Mouse (Mus musculus) ES-Bruce4 (cell line): ENCODE results near the gene Gpr65. TPM values are rescaled to one million over a fixed set of nuclear protein-coding genes. Genes with fewer than 3 reads are reported as not detected.
"Not testable (repeated sequence)": the region's sequence is repeated elsewhere in the genome, so short reads cannot be mapped to it uniquely, and the experiment has no call there.

ENCODE experiments used
- H3K27ac ChIP-seq: 2 replicates; pipeline ENCODE4 v1.5.1; 2012; ENCODE audit warnings: low read length, inconsistent platforms; ENCODE audit not compliant: insufficient read depth
- H3K27me3 ChIP-seq: 2 replicates; pipeline ENCODE4 v1.6.1; 2012; ENCODE audit warnings: mild to moderate bottlenecking, low read length, inconsistent platforms; ENCODE audit not compliant: control insufficient read depth, poor library complexity, insufficient read depth, severe bottlenecking
- H3K36me3 ChIP-seq: 2 replicates; pipeline ENCODE4 v1.6.1; 2012; ENCODE audit warnings: inconsistent platforms, mild to moderate bottlenecking, low read length, moderate library complexity; ENCODE audit not compliant: control insufficient read depth, poor library complexity, insufficient read depth, severe bottlenecking
- H3K4me1 ChIP-seq: one replicate; pipeline ENCODE4 v1.8.1; 2011; ENCODE audit warnings: low read length; ENCODE audit not compliant: control insufficient read depth, insufficient read depth
- H3K4me3 ChIP-seq: 2 replicates; pipeline ENCODE4 v1.5.1; 2011; ENCODE audit warnings: low read depth, mild to moderate bottlenecking, low read length
- H3K9ac ChIP-seq: 2 replicates; pipeline ENCODE4 v1.6.1; 2012; ENCODE audit warnings: low read depth, mild to moderate bottlenecking, inconsistent platforms; ENCODE audit not compliant: poor library complexity, severe bottlenecking
- H3K9me3 ChIP-seq: replicated peaks from 2 replicates; pipeline ENCODE4 v1.6.1; 2012; ENCODE audit warnings: mild to moderate bottlenecking, low read length, inconsistent platforms; ENCODE audit not compliant: control insufficient read depth, poor library complexity, insufficient read depth, severe bottlenecking
- CTCF ChIP-seq: IDR thresholded peaks from one replicate; pipeline ENCODE4 v1.8.1; 2011; ENCODE audit warnings: low read depth, low read length
- EP300 ChIP-seq: IDR thresholded peaks from 2 replicates; pipeline ENCODE4 v1.6.1; 2011; ENCODE audit warnings: low read depth, low read length; ENCODE audit not compliant: insufficient read depth
- POLR2A ChIP-seq: IDR thresholded peaks from one replicate; pipeline ENCODE4 v1.8.1; 2011; ENCODE audit warnings: low read length; ENCODE audit not compliant: insufficient read depth
- polyA plus RNA-seq: library from polyadenylated mRNA; stranded (reverse); fragments of >200 nt; gene quantifications from 2 replicates; pipeline ENCODE4 v1.2.4, GENCODE M21; 2011; ENCODE audit warnings: low read depth; ENCODE audit not compliant: missing spikeins, insufficient read depth, insufficient read length

The Gpr65 gene
- not detected in 2 replicates for polyA plus RNA-seq

DNA sequence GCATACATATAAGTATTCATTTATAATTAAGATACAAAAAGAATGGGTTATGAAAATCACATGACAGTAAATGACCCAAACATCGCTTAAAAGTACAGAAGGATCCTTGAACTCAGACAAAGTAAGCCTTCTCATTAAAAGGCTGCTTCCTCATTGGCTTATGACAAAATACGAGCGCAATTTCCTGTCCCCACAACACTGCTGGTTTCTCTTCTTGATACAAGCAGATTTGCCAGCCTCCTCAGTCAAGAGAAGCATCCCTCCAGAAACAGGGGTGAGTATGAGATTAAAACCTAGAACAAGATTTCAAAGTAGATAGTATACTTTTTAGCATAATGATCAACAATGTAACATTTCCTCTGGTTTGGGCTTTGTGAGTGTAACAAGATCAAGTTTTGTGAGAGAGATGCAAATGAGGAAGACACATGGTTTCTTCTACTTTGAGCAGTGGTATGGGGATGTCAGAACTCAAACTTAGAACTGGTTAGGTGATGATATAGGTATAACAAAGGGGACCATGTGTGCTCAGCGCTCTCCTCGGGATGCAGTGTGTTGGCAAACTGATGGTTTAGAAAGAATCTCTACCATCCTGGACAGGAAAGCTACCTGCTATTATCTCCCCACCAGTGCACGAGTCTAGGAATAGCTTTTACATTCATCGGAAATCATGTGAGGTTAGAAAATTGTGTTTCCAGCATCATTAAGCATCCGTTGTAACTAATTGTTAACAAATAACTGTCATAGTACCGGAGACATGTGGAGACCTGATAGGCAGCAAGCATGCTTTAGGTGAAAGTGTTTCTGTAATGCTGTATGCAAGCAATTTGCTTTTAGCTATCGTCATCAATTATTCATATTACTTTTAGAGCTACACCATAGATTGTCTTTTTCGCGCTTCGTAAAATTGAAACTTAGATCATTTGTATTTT lies at the start of gene Gpr65:
Gene Gpr65 (plus strand): TSS at position 195 of the 929 bp plus-strand sequence.
- Histone ChIP-seq H3K9ac (no peak within 1 kb of the TSS), H3K9me3 (no peaks in the 10 kb centered on the region), H3K27ac (no peak within 1 kb of the TSS), H3K27me3 (no peaks in the 10 kb centered on the region), H3K4me1 (no peaks in the 10 kb centered on the region), H3K4me3 (no peak within 1 kb of the TSS), H3K36me3 (no peaks in the 10 kb centered on the region)
- TF ChIP-seq CTCF, result no peak
- no peak for TF ChIP-seq EP300
- no peak for TF ChIP-seq POLR2A

DNA sequence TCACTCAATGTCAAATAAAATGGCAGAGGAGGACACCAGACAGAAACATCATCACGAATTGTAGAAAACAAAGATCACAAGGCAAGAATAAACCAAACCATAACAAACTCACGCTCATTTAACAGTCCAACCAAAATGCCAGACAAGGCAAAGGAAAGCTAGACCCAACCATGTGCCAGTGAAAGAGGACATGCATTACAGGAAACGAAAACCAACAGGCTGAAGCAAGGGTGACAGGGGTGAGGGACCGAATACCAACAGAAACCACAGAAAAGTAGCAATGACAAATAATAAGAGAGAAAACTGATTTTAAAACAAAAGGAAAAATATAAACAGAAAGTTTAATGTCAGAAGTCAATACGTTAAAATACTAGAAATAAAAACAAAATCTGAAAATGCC lies 45.1 kb upstream of the Gpr65 start:
- no peak for TF ChIP-seq CTCF
- TF ChIP-seq POLR2A, result no peak
- TF ChIP-seq EP300, result no peak
- H3K4me3 ChIP-seq, result no peak overlapping the region
- H3K27me3 ChIP-seq, result no peaks in the 10 kb centered on the region
- H3K9ac ChIP-seq, result no peak overlapping the region
- no peaks in the 10 kb centered on the region for H3K36me3 ChIP-seq
- no peaks in the 10 kb centered on the region for H3K4me1 ChIP-seq
- H3K27ac ChIP-seq, result no peak overlapping the region
- no peaks in the 10 kb centered on the region for H3K9me3 ChIP-seq

- H3K36me3 ChIP-seq, result no peaks in the 10 kb centered on the region
- no peaks in the 10 kb centered on the region for H3K27me3 ChIP-seq
- H3K4me1 ChIP-seq, result no peaks in the 10 kb centered on the region
- H3K9me3 ChIP-seq, result no peaks in the 10 kb centered on the region
- H3K4me3 ChIP-seq, result no peak overlapping the region
- no peak overlapping the region for H3K9ac ChIP-seq
- no peak overlapping the region for H3K27ac ChIP-seq
- TF ChIP-seq CTCF (no peak), EP300 (no peak), POLR2A (no peak)
Observed at GRCm38 (mm10) chr12:98227037-98227436, 41.4 kb upstream of the Gpr65 start.

DNA sequence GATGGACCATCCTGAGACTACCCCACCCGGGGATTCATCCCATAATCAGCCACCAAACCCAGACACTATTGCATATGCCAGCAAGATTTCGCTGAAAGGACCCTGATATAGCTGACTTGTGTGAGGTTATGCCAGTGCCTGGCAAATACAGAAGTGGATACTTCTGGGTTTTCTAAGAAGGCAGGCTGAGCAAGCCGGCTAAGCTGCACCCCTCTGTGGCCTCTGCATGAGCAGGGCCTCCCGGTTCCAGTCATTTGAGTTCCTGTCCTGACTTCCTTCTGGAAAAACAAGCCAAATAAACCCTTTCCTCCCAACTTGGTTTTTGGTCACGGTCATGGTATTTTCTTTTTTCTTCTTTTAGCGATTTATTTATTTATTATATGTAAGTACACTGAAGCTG lies 30.0 kb upstream of the Gpr65 start:
- H3K36me3 ChIP-seq, H3K4me3 ChIP-seq, H3K27me3 ChIP-seq, H3K9me3 ChIP-seq, H3K27ac ChIP-seq, H3K9ac ChIP-seq, H3K4me1 ChIP-seq: not testable (repeated sequence)

- TF ChIP-seq POLR2A, result no peak
- TF ChIP-seq CTCF, result no peak
- no peak for TF ChIP-seq EP300
- Histone ChIP-seq H3K27ac (no peak overlapping the region), H3K9me3 (no peaks in the 10 kb centered on the region)
Observed at GRCm38 (mm10) chr12:98244161-98244560, 24.3 kb upstream of the Gpr65 start.

DNA sequence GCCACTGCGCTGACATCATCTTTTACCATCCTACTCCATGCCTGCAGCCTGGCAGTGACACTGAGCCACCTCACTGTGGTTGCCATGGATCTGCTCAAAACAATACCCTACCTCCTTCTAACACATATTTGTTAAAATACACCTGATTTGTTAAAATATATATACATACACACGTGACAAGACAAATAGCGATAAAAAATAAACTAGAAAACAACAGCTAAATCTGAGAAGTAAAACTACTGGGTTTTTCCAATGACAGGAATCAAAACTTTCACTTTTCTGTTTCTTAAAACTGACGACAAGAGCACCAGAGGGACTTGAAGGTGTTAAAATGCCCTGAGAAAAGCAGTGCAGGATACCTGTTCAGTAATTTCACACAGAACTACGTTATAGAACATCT lies 23.6 kb upstream of the Gpr65 start:
- Histone ChIP-seq H3K27me3 (no peaks in the 10 kb centered on the region), H3K4me3 (no peak overlapping the region), H3K9ac (no peak overlapping the region), H3K36me3 (no peaks in the 10 kb centered on the region), H3K9me3 (no peaks in the 10 kb centered on the region), H3K4me1 (no peaks in the 10 kb centered on the region), H3K27ac (no peak overlapping the region)
- TF ChIP-seq CTCF, result no peak
- no peak for TF ChIP-seq POLR2A
- no peak for TF ChIP-seq EP300

More at GRCm38 (mm10) chr12:98244161-98244560, 24.3 kb upstream of the Gpr65 start:
- H3K4me1 ChIP-seq, result no peaks in the 10 kb centered on the region
- H3K27me3 ChIP-seq, result no peaks in the 10 kb centered on the region
- no peak overlapping the region for H3K4me3 ChIP-seq
- H3K9ac ChIP-seq, result no peak overlapping the region
- H3K36me3 ChIP-seq, result no peaks in the 10 kb centered on the region
